Mouse (Mus musculus): ENCODE results near the gene Cmss1. TPM values are rescaled to one million over a fixed set of nuclear protein-coding genes. Genes with fewer than 3 reads are reported as not detected.

Cmss1 gene
- total RNA-seq, 2 experiments from 2014 or later = 15.6 to 16.9 TPM

DNA sequence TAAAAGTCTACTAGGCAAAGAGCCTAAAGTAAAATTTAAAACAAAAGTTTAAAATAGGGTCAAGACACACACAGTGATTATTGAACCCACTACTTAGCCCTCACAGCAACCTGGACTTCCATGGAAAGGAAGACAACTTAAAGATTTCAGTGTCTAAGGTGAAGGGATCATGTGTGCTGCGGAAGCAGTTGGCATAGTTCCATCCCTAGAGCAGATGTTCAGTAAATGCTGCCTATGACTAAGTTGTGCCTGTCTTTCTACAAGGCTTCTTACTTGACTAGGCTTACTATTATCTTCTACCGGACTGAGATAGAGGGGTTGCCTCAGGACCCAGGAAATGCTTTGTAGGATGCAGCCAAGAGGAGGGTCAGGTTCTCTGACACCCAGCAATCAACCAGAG lies 50.4 kb downstream of the Cmss1 start:
- no peak for DNase-seq

GRCm38 (mm10) chr16:57555667-57556066 lies 51.0 kb downstream of the Cmss1 start:
- DNase-seq = no peak

GRCm38 (mm10) chr16:57554886-57555400 lies 51.7 kb downstream of the Cmss1 start:
- DNase-seq = no peak

- no peak for DNase-seq
These were observed 53.4 kb downstream of the Cmss1 start for GRCm38 (mm10) chr16:57553235-57553634.

DNA sequence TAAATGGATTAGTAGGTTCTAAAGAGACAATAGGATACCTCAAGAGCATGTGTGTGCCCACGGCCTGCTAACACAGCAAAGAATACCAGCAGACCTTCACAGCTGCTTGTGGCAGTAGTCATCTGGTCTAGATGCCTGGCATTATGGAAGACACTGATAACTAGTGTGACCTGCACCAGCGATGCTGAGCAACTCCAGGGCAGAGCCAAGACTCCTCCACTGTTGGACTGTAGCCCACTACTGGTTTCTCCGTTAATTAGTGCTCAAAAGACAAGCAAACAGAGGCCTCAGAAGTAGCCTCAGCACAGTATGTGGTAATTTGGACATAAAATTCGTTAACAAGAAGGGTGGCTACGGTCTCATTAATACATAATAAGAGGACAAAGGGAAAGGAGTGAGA lies 54.0 kb downstream of the Cmss1 start:
- no peak for DNase-seq

- no peak for DNase-seq
These were observed 55.0 kb downstream of the Cmss1 start for GRCm38 (mm10) chr16:57551617-57552016.

- no peak for DNase-seq
These were observed 55.8 kb downstream of the Cmss1 start for GRCm38 (mm10) chr16:57550817-57551216.

DNA sequence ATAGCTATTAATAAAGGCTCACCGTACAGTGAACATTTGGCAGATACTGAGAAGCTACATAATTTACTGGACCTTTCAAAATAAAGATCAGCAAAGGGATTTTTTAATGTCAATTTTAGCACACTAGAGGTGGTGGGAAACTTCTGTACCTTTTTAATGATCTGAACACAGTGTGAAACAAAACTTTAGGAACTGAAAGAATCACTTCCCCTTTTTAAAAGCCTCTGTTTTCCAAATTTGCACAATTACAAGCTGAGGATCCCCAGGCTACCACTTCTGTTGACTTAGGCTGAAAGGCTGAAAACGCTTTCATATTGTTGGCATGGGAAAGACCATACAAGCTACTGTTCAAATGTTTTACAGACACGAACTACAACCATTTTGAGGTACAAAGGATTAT lies 56.6 kb downstream of the Cmss1 start:
- no peak for DNase-seq

DNA sequence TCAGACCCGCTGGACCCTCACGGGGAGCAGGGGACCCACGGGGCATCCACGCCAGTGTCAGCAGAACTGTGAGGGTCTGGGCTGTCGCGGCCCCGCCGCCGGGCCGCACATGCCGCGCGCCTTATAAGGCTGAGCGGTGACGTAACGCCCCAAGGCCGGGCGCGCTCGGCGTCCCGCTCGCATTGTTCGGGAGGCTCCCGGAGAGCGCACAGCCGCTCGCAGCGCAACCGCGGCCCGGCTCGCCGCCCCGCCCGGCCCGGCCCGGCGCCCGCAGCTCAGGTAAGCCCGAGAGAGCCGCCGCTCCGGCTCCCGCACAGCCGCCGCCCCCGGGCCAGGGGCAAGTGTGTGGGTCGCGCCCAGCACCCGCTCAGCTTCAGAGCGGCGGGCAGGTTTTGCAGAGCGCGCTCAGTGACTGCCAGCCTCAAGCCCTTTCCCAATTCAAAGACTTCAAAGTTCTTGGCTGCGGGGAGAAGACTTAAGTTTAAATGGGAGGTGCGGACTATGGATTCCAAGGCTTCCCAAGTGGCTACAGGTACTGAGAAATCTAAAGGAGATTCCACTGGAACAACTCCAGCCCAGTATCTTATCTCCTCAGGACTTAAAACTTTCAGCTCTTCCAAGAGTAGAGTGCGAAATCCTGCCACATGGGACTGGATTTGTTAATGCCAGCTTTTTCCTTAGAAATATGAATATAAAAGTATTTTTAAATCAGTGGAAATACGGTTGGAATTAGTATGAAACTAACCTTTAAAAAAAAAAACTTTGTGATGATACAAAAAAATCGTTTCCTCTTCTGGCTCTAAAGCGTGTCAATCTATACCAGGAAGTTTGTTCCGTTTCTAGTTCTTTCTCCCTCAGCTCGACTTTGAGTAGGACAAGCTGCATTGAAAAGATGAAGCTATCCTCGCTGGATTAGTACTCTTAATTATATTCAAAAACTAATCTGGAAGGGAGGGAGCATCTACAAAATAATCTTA lies 57.3 kb downstream of the Cmss1 start:
- DNase-seq = peak; percentile 46 to 50

GRCm38 (mm10) chr16:57548608-57549007 lies 58.1 kb downstream of the Cmss1 start:
- no peak for DNase-seq

GRCm38 (mm10) chr16:57546355-57546754 lies 60.3 kb downstream of the Cmss1 start:
- DNase-seq = no peak

GRCm38 (mm10) chr16:57544441-57544840 lies 62.2 kb downstream of the Cmss1 start:
- no peak for DNase-seq

GRCm38 (mm10) chr16:57543243-57543642 lies 63.4 kb downstream of the Cmss1 start:
- no peak for DNase-seq

GRCm38 (mm10) chr16:57536511-57536910 lies 70.2 kb downstream of the Cmss1 start:
- no peak for DNase-seq

- no peak for DNase-seq
These were observed 71.9 kb downstream of the Cmss1 start for GRCm38 (mm10) chr16:57534811-57535210.

- no peak for DNase-seq
These were observed 72.3 kb downstream of the Cmss1 start for GRCm38 (mm10) chr16:57534365-57534764.

DNA sequence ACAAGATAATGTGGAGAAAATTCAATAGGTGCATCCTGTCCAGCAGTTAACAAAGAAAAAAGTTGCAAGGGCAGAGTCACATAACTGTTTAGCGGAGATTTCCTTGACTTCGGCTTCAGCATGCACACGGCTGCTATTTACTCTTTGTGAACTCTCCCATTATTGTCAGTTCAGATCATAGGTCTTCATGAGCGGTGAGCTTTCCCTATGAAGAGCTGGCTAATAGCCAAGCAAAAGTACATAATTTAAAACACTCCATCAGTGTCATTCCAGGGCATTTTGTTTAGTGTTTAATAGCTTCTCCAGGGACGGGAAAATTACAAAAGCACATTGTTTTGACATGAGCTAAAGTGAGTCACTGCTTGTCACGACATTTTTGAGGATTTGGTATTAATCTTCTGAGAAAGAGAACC lies 74.6 kb downstream of the Cmss1 start:
- no peak for DNase-seq

- DNase-seq = no peak
These were observed 76.1 kb downstream of the Cmss1 start for GRCm38 (mm10) chr16:57530547-57530946.

- no peak for DNase-seq
These were observed 78.2 kb downstream of the Cmss1 start for GRCm38 (mm10) chr16:57528457-57528856.

DNA sequence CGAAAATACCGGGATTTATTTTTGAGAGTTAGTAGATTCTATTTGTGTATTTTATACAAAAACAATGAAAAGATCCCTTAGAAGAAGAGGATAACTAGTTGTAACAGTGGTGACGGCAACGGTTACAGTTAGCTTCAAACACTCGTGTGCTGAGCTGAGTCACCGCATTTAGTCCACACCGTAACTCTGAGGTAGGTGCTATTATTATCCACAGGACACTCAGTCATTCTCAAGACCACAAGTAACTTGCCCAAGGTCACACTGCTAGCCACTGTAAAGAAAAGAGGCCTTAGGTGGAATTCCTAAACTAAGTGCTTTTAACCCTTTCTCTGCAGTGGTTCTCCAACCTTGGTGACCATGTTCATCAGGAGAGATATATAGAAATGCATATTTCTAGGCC lies 79.8 kb downstream of the Cmss1 start:
- no peak for DNase-seq

- DNase-seq = no peak
These were observed 81.2 kb downstream of the Cmss1 start for GRCm38 (mm10) chr16:57525476-57525875.

DNA sequence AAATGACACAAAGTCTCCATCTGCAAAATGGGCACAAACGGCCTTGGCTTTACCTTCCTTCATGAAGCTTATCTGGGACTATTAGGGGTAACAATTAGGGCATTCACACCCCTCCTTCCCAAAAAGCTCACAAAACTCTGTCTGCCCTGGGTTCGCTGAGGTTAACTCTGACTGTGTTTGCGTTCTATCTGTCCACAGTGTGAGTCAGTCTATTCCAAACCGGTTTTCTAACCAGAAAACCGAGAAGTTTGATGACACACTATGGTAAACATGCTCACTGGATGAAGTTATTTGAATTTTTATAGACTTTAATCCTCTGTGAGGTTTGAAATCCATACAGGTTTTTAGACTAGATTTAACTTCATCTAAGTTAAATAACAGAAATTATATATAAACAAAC lies 81.6 kb downstream of the Cmss1 start:
- no peak for DNase-seq

DNA sequence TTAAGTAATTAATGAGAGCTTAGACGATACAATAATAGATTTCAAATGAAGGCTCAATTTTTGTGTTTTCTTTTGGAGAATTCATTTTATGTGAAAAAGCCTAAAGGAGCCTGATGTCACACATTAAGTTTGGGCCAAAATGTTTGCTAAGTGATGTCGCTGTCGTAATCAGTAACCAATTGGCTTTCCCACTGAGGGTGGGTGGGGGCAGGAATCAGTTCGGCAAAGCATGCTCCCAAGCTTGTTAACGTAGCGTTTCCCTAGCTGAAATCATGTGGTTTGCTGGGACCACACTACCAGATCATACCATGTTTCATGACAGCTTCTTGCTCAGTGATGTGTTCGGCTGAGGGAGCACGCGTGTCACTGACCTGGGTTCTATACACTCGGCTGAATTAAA lies 91.0 kb downstream of the Cmss1 start:
- DNase-seq = peak in 1 of 2 experiments; percentile 4

GRCm38 (mm10) chr16:57514371-57514770 lies 92.3 kb downstream of the Cmss1 start:
- no peak for DNase-seq
